Mouse (Mus musculus): ENCODE results near the gene 1110025L11Rik.
"Not testable (repeated sequence)": the region's sequence is repeated elsewhere in the genome, so short reads cannot be mapped to it uniquely, and the experiment has no call there.

The 1110025L11Rik gene

GRCm38 (mm10) chr16:89063902-89064301 lies at the start of gene 1110025L11Rik:
TSS of gene 1110025L11Rik (minus strand) at chr16:89064002.
- not testable (repeated sequence) for DNase-seq

DNA sequence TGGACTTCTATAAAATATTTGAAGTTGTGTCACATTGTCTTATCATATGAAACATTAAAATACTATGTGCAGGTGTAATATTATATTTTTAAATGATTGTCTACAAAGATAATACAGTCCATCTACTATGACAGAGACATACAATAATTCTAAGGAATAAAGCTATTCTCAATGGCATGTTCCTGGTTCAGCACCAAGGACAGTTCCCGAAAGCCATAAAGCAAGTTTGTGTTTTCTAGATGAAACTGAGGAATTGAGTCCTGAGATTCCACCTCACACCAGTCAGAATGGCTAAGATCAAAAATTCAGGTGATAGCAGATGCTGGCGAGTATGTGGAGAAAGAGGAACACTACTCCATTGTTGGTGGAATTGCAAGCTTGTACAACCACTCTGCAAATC lies 7.2 kb upstream of the 1110025L11Rik start:
- not testable (repeated sequence) for DNase-seq

DNA sequence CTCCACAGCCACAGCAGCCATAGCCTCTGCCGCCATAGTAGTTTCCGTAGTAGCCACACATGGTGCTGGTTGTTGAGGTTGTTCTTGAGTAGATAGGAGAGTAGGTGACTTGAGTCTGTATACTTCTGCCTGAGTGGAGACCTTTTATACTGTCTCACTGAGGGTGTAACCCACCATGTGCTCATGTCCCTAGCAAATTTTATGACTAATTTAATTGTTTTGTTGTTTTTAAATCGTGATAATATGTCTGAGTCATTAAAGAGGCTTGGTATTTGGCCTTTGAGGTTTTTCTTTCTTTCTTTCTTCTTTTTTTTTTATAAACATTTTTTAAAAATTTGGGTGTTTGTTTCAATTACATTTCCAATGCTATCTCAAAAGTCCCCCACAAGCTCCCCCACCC lies 16.0 kb downstream of the 1110025L11Rik start, which contains the start of gene Krtap6-5:
TSS of gene Krtap6-5 (minus strand) at position 101 of the 400 bp plus-strand sequence.
- no peak for DNase-seq

- DNase-seq = not testable (repeated sequence)
These were observed 22.4 kb downstream of the 1110025L11Rik start, which contains the start of gene Gm10228 for GRCm38 (mm10) chr16:89041372-89041771. TSS of gene Gm10228 (minus strand) at chr16:89041472.

DNA sequence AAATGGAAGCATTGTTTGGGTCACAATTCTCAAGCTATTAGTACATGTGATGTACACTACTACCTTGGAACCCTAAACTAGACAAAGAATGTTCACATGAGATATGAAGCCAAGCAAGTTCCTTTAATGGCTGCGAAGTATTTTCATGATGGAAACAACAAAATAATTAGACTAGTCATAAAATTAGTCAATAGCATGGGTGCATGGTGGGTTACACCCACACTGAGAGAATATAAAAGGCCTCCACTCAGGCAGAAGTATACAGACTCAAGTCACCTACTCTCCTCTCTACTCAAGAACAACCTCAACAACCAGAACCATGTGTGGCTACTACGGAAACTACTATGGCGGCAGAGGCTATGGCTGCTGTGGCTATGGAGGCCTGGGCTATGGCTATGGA lies 32.4 kb downstream of the 1110025L11Rik start, which contains the start of gene Krtap6-1:
TSS of gene Krtap6-1 (plus strand) at position 301 of the 400 bp plus-strand sequence.
- DNase-seq = not testable (repeated sequence)

- DNase-seq = not testable (repeated sequence)
These were observed 48.8 kb downstream of the 1110025L11Rik start, which contains the start of gene Gm10229 for GRCm38 (mm10) chr16:89014984-89015383. TSS of gene Gm10229 (plus strand) at chr16:89015284.

GRCm38 (mm10) chr16:89013973-89014372 lies 49.8 kb downstream of the 1110025L11Rik start:
- DNase-seq = no peak

All from thymus, postnatal 14 days (tissue).